Mouse (Mus musculus) bone marrow macrophage, adult 2 months (primary cell): ENCODE measurements around the gene Ctbp2.

Source experiments
- CTCF ChIP-seq: IDR thresholded peaks from 2 replicates; pipeline ENCODE4 v1.5.1; 2012; ENCODE audit warnings: low read depth, mild to moderate bottlenecking, low read length, moderate library complexity
- POLR2A ChIP-seq: IDR thresholded peaks from 2 replicates; pipeline ENCODE4 v1.6.1; 2012; ENCODE audit warnings: mild to moderate bottlenecking, low read depth, low read length, borderline replicate concordance

- no peak for TF ChIP-seq CTCF
- TF ChIP-seq POLR2A = no peak
Observed at GRCm38 (mm10) chr7:132976079-132976478, 148.1 kb downstream of the Ctbp2 start.
